Mouse (Mus musculus): ENCODE measurements at regions not wholly inside any gene's neighbourhood (a gene's known extent, or its start where the extent isn't known, plus 50 kb on each side); places are given as distances from the start of the nearest gene placed in this dataset.

DNA sequence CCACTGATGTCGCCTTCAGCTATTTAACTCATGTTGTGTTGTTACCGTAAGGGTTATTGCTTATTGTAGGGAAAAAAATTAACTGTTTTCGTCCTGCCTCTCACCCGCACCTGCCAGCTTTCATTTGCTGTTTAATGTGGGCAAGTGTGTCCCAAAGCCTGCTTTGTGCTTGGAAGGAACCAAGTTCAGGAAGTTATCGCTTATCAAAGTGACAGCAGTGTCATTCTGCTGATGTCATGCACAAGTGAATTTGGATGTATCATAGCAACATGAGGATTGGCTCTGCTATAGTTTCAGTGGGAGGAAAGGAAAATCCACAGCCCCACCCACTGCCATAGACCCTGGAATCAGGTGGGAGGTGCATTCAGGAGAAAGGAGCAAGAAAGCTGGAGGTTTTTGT, 276.5 kb downstream of the Rnf144b start:
- ATAC-seq (ENCODE audit: insufficient read depth, low read depth) (no peak), DNase-seq (ENCODE audit: low spot score) (no peak)
- H3K36me3 ChIP-seq (replicated peaks; ENCODE audit: control insufficient read depth, insufficient read depth, low read length): no peaks in the 10 kb centered on the region
- H3K9ac ChIP-seq (replicated peaks; ENCODE audit: low read depth, low read length): no peak overlapping the region
- 79% methylated on average over 5 of the region's 5 CpGs for WGBS
- TF ChIP-seq EP300 (IDR thresholded peaks at IDR 0.05; ENCODE audit: low read depth): no peak
- TF ChIP-seq CTCF (IDR thresholded peaks at IDR 0.05; ENCODE audit: low read depth): no peak
- no peaks in the 10 kb centered on the region for H3K4me1 ChIP-seq (ENCODE audit: control insufficient read depth, insufficient read depth)
- no peak overlapping the region for H3K27ac ChIP-seq (ENCODE audit: low read depth)
- H3K4me3 ChIP-seq (ENCODE audit: low read depth, low read length): no peak overlapping the region
- H3K4me2 ChIP-seq (ENCODE audit: low read depth, low read length): no peak overlapping the region
- H3K27me3 ChIP-seq (ENCODE audit: control insufficient read depth, insufficient read depth, low read length): no peaks in the 10 kb centered on the region
- H3K9me3 ChIP-seq (replicated peaks; ENCODE audit: control insufficient read depth, low read length): no peaks in the 10 kb centered on the region

GRCm38 (mm10) chr13:47413261-47413660, 290.8 kb downstream of the Rnf144b start:
- Histone ChIP-seq H3K36me3 (replicated peaks; ENCODE audit: control insufficient read depth, insufficient read depth, low read length) (no peaks in the 10 kb centered on the region), H3K4me1 (ENCODE audit: control insufficient read depth, insufficient read depth) (no peaks in the 10 kb centered on the region), H3K4me3 (ENCODE audit: low read depth, low read length) (no peak overlapping the region), H3K9ac (replicated peaks; ENCODE audit: low read depth, low read length) (no peak overlapping the region), H3K4me2 (ENCODE audit: low read depth, low read length) (no peak overlapping the region), H3K9me3 (replicated peaks; ENCODE audit: control insufficient read depth, low read length) (no peaks in the 10 kb centered on the region), H3K27ac (ENCODE audit: low read depth) (no peak overlapping the region), H3K27me3 (ENCODE audit: control insufficient read depth, insufficient read depth, low read length) (no peaks in the 10 kb centered on the region)
- DNase-seq (ENCODE audit: low spot score) (no peak), ATAC-seq (ENCODE audit: insufficient read depth, low read depth) (no peak)
- 88% methylated on average over 3 of the region's 3 CpGs for WGBS
- TF ChIP-seq CTCF (IDR thresholded peaks at IDR 0.05; ENCODE audit: low read depth) (no peak), EP300 (IDR thresholded peaks at IDR 0.05; ENCODE audit: low read depth) (no peak)

GRCm38 (mm10) chr13:47413940-47414339, 291.5 kb downstream of the Rnf144b start:
- no peak overlapping the region for H3K9ac ChIP-seq (replicated peaks; ENCODE audit: low read depth, low read length)
- no peak overlapping the region for H3K4me2 ChIP-seq (ENCODE audit: low read depth, low read length)
- no peak for TF ChIP-seq CTCF (IDR thresholded peaks at IDR 0.05; ENCODE audit: low read depth)
- no peak for TF ChIP-seq EP300 (IDR thresholded peaks at IDR 0.05; ENCODE audit: low read depth)
- no peaks in the 10 kb centered on the region for H3K36me3 ChIP-seq (replicated peaks; ENCODE audit: control insufficient read depth, insufficient read depth, low read length)
- 80% methylated on average over 9 of the region's 9 CpGs for WGBS
- no peak overlapping the region for H3K4me3 ChIP-seq (ENCODE audit: low read depth, low read length)
- DNase-seq (ENCODE audit: low spot score) (no peak), ATAC-seq (ENCODE audit: insufficient read depth, low read depth) (no peak)
- H3K27me3 ChIP-seq (ENCODE audit: control insufficient read depth, insufficient read depth, low read length): no peaks in the 10 kb centered on the region
- H3K27ac ChIP-seq (ENCODE audit: low read depth): no peak overlapping the region
- H3K9me3 ChIP-seq (replicated peaks; ENCODE audit: control insufficient read depth, low read length): no peaks in the 10 kb centered on the region
- no peaks in the 10 kb centered on the region for H3K4me1 ChIP-seq (ENCODE audit: control insufficient read depth, insufficient read depth)

DNA sequence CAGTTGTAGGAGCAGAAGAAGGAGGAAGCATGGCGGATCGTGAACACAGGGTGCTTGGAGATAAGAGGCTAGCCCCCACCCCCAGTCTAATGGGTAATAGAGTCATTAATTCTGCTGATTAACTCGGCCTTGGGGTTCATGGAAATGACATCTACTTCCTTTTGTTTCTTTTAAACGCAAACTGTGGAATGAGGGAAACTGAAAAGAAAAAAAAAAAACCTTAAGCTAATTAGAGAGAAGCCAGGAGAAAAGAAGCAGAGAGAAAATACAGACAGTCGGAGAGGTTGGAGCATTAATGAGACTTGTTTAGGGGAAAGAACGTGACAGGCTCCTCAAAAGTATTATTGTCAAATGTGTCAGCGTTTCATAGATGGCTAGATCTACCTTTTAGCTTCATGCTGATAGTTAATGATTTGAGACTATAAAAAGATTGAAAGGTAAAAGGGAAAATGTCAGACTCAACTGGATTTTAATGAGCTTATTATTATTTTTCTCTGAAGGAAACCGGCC, 307.5 kb downstream of the Rnf144b start:
- no peak overlapping the region for H3K4me2 ChIP-seq (ENCODE audit: low read depth, low read length)
- H3K27ac ChIP-seq (ENCODE audit: low read depth): no peak overlapping the region
- no peaks in the 10 kb centered on the region for H3K36me3 ChIP-seq (replicated peaks; ENCODE audit: control insufficient read depth, insufficient read depth, low read length)
- no peak overlapping the region for H3K9ac ChIP-seq (replicated peaks; ENCODE audit: low read depth, low read length)
- no peak for DNase-seq (ENCODE audit: low spot score)
- H3K27me3 ChIP-seq (ENCODE audit: control insufficient read depth, insufficient read depth, low read length): no peaks in the 10 kb centered on the region
- TF ChIP-seq CTCF (IDR thresholded peaks at IDR 0.05; ENCODE audit: low read depth) (no peak), EP300 (IDR thresholded peaks at IDR 0.05; ENCODE audit: low read depth) (no peak)
- WGBS: 64% methylated on average over 8 of the region's 8 CpGs
- no peaks in the 10 kb centered on the region for H3K4me1 ChIP-seq (ENCODE audit: control insufficient read depth, insufficient read depth)
- ATAC-seq (ENCODE audit: insufficient read depth, low read depth): no peak
- no peak overlapping the region for H3K4me3 ChIP-seq (ENCODE audit: low read depth, low read length)
- H3K9me3 ChIP-seq (replicated peaks; ENCODE audit: control insufficient read depth, low read length): no peaks in the 10 kb centered on the region

DNA sequence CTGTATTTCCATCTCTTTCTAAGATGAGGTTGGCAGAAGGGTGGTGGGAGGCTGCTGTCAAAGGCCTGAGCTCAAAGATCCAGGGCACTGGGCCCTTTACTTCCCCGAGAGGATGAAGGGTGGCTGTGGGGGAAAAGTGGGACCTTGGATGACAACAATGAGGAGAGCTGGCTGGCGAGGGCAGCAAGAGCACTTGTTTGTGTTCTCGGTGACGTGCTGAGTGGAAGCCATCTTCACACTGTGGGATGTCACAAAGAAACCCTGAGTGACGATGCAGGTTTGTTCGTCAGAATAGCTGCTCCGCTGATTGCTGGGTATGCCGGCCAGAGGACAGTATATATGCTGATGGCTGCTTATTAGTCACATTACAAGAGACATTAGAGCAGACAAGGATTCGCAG, 308.0 kb downstream of the Rnf144b start:
- Histone ChIP-seq H3K27ac (ENCODE audit: low read depth) (no peak overlapping the region), H3K4me1 (ENCODE audit: control insufficient read depth, insufficient read depth) (no peaks in the 10 kb centered on the region), H3K9ac (replicated peaks; ENCODE audit: low read depth, low read length) (no peak overlapping the region), H3K36me3 (replicated peaks; ENCODE audit: control insufficient read depth, insufficient read depth, low read length) (no peaks in the 10 kb centered on the region), H3K4me3 (ENCODE audit: low read depth, low read length) (no peak overlapping the region), H3K27me3 (ENCODE audit: control insufficient read depth, insufficient read depth, low read length) (no peaks in the 10 kb centered on the region), H3K9me3 (replicated peaks; ENCODE audit: control insufficient read depth, low read length) (no peaks in the 10 kb centered on the region), H3K4me2 (ENCODE audit: low read depth, low read length) (no peak overlapping the region)
- DNase-seq (ENCODE audit: low spot score) (no peak), ATAC-seq (ENCODE audit: insufficient read depth, low read depth) (no peak)
- WGBS: 71% methylated on average over 9 of the region's 9 CpGs
- TF ChIP-seq CTCF (IDR thresholded peaks at IDR 0.05; ENCODE audit: low read depth): no peak
- no peak for TF ChIP-seq EP300 (IDR thresholded peaks at IDR 0.05; ENCODE audit: low read depth)

- H3K4me1 ChIP-seq (ENCODE audit: control insufficient read depth, insufficient read depth): no peaks in the 10 kb centered on the region
Measured at GRCm38 (mm10) chr13:47435631-47436030, 313.2 kb downstream of the Rnf144b start.

More at GRCm38 (mm10) chr13:47435631-47436030, 313.2 kb downstream of the Rnf144b start:
- Histone ChIP-seq H3K27ac (ENCODE audit: low read depth) (no peak overlapping the region), H3K27me3 (ENCODE audit: control insufficient read depth, insufficient read depth, low read length) (no peaks in the 10 kb centered on the region), H3K9ac (replicated peaks; ENCODE audit: low read depth, low read length) (no peak overlapping the region), H3K36me3 (replicated peaks; ENCODE audit: control insufficient read depth, insufficient read depth, low read length) (no peaks in the 10 kb centered on the region), H3K4me2 (ENCODE audit: low read depth, low read length) (no peak overlapping the region), H3K9me3 (replicated peaks; ENCODE audit: control insufficient read depth, low read length) (no peaks in the 10 kb centered on the region), H3K4me3 (ENCODE audit: low read depth, low read length) (no peak overlapping the region)
- DNase-seq (ENCODE audit: low spot score) (no peak), ATAC-seq (ENCODE audit: insufficient read depth, low read depth) (no peak)
- no peak for TF ChIP-seq EP300 (IDR thresholded peaks at IDR 0.05; ENCODE audit: low read depth)
- no peak for TF ChIP-seq CTCF (IDR thresholded peaks at IDR 0.05; ENCODE audit: low read depth)
- 82% methylated on average over 7 of the region's 7 CpGs for WGBS

Measured in heart, postnatal 0 days (tissue).